Mouse (Mus musculus): ENCODE measurements at regions not wholly inside any gene's neighbourhood (a gene's known extent, or its start where the extent isn't known, plus 50 kb on each side); places are given as distances from the start of the nearest gene placed in this dataset.

DNA sequence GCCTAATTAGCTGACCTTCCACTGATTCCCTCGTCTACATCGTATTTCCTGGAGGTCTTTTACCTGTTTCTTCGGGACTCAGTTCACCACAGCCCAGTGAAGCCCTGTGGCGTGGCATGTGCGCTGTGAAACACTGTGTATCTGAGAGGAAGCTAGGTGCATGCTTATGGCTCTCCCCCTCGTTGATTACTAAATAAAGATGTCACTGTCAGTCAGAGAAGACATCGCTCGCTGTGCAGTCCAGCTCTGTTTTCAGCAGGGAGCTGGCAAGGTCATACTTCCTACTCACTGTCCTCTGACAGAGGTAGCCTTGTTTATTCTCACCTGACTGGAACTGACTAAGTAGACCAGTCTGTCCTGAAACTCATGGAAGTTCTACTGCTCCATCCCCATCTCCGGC, 68.7 kb upstream of the Adrb1 start:
- WGBS, result 67% methylated on average over 9 of the region's 9 CpGs
- H3K27me3 ChIP-seq (ENCODE audit: control insufficient read depth, insufficient read depth, low read length), result no peaks in the 10 kb centered on the region
- DNase-seq (ENCODE audit: low spot score) (no peak), ATAC-seq (ENCODE audit: low FRiP score) (no peak)
- H3K27ac ChIP-seq, result no peak overlapping the region
- H3K9me3 ChIP-seq (ENCODE audit: control insufficient read depth, low read length), result no peaks in the 10 kb centered on the region
- no peak overlapping the region for H3K4me3 ChIP-seq (replicated peaks; ENCODE audit: low read length)
- H3K4me1 ChIP-seq (replicated peaks; ENCODE audit: control insufficient read depth, insufficient read depth, low read length), result peaks cover 8% of the 10 kb centered on the region
- no peak overlapping the region for H3K9ac ChIP-seq
- no peak overlapping the region for H3K4me2 ChIP-seq (replicated peaks)
- no peaks in the 10 kb centered on the region for H3K36me3 ChIP-seq (replicated peaks; ENCODE audit: control insufficient read depth, insufficient read depth)

DNA sequence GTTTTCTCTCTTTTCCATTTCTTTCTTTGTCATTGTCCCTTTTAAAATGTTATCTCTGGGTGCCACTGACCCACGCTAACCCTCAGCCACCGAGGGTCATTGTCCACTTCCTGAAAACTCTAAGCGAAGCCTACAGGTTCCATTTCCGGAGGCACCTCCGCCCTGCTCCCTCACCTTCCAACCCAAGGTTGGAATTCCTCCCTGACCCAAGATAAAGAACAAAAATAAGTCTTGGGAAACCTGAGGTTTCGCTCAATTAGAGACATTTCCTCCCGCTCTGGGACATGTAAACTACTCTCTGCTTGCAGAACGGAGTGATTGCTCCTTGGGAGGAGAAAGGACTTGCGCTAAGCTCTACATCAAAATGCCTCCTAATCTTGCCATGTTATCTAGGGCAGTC, 66.7 kb upstream of the Adrb1 start:
- peaks cover 8% of the 10 kb centered on the region for H3K4me1 ChIP-seq (replicated peaks; ENCODE audit: control insufficient read depth, insufficient read depth, low read length)
- no peaks in the 10 kb centered on the region for H3K27me3 ChIP-seq (ENCODE audit: control insufficient read depth, insufficient read depth, low read length)
- H3K4me2 ChIP-seq (replicated peaks), result no peak overlapping the region
- H3K9me3 ChIP-seq (ENCODE audit: control insufficient read depth, low read length), result no peaks in the 10 kb centered on the region
- H3K4me3 ChIP-seq (replicated peaks; ENCODE audit: low read length), result no peak overlapping the region
- H3K27ac ChIP-seq, result no peak overlapping the region
- ATAC-seq (ENCODE audit: low FRiP score) (no peak), DNase-seq (ENCODE audit: low spot score) (no peak)
- 87% methylated on average over 9 of the region's 9 CpGs for WGBS
- no peak overlapping the region for H3K9ac ChIP-seq
- no peaks in the 10 kb centered on the region for H3K36me3 ChIP-seq (replicated peaks; ENCODE audit: control insufficient read depth, insufficient read depth)

DNA sequence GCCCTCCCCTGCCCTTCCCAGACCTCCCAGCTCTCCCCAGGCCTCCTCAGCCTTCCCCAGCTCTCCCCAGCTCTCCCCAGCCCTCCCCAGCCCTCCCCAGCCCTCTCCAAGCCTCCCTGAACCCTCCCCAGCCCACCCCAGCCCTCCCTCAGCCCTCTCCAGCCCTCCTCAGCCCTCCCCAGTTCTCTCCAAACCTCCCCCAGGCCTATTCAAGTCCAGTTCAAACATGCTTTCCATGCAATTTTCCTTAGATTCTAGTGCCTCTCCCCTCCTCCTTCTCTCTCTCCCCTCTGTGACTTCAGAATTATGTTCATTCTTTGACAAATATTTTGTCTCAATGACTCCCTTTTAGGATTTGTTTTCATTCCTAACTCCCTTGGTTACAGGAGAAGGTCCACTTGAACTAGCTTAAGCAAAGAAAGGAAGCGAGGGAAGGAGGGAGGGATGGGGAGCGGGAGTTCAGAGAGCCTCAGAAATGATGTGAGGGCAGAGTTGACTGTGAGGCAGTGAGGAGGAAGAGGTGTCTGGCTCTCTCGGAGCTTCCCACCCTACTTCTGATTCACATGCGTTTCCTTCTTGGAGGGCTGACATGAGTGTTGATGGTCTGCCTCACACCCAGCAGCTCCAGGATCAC, 61.3 kb upstream of the Adrb1 start:
- Histone ChIP-seq H3K4me1 (replicated peaks; ENCODE audit: control insufficient read depth, insufficient read depth, low read length) (no peaks in the 10 kb centered on the region; the same call in 1 of the 2 replicates), H3K9ac (no peak overlapping the region), H3K27ac (no peak overlapping the region), H3K4me3 (replicated peaks; ENCODE audit: low read length) (no peak overlapping the region), H3K36me3 (replicated peaks; ENCODE audit: control insufficient read depth, insufficient read depth) (no peaks in the 10 kb centered on the region), H3K9me3 (ENCODE audit: control insufficient read depth, low read length) (no peaks in the 10 kb centered on the region), H3K4me2 (replicated peaks) (no peak overlapping the region), H3K27me3 (ENCODE audit: control insufficient read depth, insufficient read depth, low read length) (no peaks in the 10 kb centered on the region)
- ATAC-seq (ENCODE audit: low FRiP score) (no peak), DNase-seq (ENCODE audit: low spot score) (no peak)
- WGBS, result 79% methylated on average over 4 of the region's 4 CpGs

DNA sequence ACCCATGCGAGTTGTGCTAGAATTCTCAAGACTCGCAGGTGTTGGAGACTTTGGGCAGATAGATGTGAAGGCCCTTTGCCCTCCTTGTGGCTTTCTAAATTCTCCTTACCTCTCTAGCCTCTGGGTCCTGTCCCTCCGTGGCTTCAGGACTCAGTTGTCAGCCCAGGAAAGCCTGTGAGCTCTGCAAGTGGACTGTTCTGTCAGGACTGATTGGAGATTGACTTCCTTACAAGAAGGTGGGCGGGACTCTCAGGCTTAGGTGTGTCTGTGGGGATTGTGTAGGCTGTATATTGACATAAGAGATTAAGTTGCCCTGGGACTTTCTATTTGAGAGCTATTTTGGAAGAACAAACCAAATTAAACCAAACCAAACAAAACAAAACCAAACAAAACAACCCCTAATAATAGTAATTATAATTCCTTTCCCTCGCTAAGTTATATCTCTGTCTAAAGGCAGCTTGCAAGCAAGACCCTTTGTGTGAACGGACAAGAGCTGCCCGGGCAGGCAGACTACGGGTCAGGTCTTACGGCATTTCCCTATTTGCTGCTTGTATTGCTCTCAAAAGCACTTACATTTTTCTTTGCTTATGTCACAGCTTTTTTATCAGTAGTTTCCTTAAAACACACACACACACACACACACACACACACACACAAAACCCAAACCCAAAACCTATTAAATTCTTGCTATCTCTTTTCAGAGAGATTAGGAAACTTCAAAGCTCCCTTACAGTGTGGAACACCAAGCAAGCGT, 58.3 kb upstream of the Adrb1 start:
- no peak for ATAC-seq (ENCODE audit: low FRiP score)

DNA sequence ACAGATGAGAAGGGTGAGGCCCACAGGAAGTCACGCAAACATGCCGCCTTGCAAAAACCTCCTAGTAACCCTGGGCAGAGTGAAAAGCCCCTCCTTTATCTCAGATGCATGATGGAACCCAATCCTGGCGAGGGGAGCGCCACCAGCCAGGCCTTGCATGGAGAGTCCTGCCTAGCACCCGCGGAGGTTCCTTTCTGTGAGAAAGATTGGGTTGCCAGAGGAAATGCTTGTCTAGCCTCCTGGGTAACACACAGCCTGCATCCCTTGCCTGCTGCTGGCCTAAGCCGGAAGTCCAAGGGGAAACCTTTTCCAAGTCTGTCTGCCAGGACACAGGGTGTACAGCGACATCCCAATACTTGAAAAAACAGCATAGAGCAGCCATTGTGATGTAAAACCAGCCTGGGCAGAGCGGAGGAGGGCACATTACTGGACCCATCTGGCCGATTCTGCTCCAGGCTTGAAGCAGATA, 57.7 kb upstream of the Adrb1 start:
- no peaks in the 10 kb centered on the region for H3K36me3 ChIP-seq (replicated peaks; ENCODE audit: control insufficient read depth, insufficient read depth)
- 50% methylated on average over 10 of the region's 10 CpGs for WGBS
- H3K4me2 ChIP-seq (replicated peaks), result no peak overlapping the region

More for the DNA sequence above, 58.3 kb upstream of the Adrb1 start:
- 0 out of 2 replicates have a peak overlapping the region, but pooled peaks have one; percentile 38 for H3K27ac ChIP-seq
- H3K9me3 ChIP-seq (ENCODE audit: control insufficient read depth, low read length), result no peaks in the 10 kb centered on the region
- H3K4me2 ChIP-seq (replicated peaks), result no peak overlapping the region
- 84% methylated on average over 10 of the region's 10 CpGs for WGBS
- H3K9ac ChIP-seq, result no peak overlapping the region
- H3K36me3 ChIP-seq (replicated peaks; ENCODE audit: control insufficient read depth, insufficient read depth), result no peaks in the 10 kb centered on the region
- H3K27me3 ChIP-seq (ENCODE audit: control insufficient read depth, insufficient read depth, low read length), result no peaks in the 10 kb centered on the region
- DNase-seq (ENCODE audit: low spot score), result no peak
- no peak overlapping the region for H3K4me3 ChIP-seq (replicated peaks; ENCODE audit: low read length)
- no peaks in the 10 kb centered on the region; the same call in 1 of the 2 replicates for H3K4me1 ChIP-seq (replicated peaks; ENCODE audit: control insufficient read depth, insufficient read depth, low read length)

DNA sequence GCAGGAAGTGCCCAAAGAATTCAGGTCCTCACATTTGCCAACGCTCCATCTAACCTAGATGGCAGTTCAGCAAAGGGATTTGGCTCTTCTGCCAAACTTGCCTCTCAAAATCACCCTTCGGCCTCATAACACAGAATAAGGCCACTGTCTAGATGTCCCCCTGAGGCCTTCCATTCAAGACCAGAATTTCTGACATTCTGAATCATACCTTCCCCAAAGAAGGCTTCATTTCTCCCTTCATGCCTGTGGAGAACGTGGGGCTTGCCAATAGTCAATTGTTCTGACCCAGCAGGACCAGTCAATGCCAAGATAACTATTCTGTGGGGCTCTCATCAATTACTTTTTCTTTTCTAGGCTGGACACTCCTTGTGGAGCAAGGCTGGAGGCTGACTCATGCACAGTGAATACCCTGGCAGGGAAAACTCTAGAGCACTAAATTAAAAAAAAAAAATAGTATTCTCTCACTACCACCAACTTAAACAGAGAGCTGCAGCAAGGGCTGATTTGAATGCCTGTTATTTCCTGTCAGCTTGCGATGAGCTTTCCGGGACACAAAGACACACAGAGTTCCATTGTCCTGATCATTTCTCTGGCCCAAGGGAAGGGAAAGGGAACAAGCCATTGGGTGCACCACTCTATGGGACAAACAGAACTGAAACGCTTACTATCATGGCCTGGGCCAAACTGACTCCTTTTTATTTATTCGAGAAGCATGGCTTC, 56.9 kb upstream of the Adrb1 start:
- ATAC-seq (ENCODE audit: low FRiP score), result no peak
- DNase-seq (ENCODE audit: low spot score), result no peak

More for the DNA sequence above, 57.7 kb upstream of the Adrb1 start:
- H3K9me3 ChIP-seq (ENCODE audit: control insufficient read depth, low read length), result no peaks in the 10 kb centered on the region
- no peak overlapping the region for H3K4me3 ChIP-seq (replicated peaks; ENCODE audit: low read length)
- H3K27ac ChIP-seq, result 0 out of 2 replicates have a peak overlapping the region, but pooled peaks have one; percentile 38
- H3K4me1 ChIP-seq (replicated peaks; ENCODE audit: control insufficient read depth, insufficient read depth, low read length), result no peaks in the 10 kb centered on the region; the same call in 1 of the 2 replicates
- no peaks in the 10 kb centered on the region for H3K27me3 ChIP-seq (ENCODE audit: control insufficient read depth, insufficient read depth, low read length)
- DNase-seq (ENCODE audit: low spot score) (no peak), ATAC-seq (ENCODE audit: low FRiP score) (peak; percentile 74; the same call in 1 of the 2 replicates)
- no peak overlapping the region for H3K9ac ChIP-seq

DNA sequence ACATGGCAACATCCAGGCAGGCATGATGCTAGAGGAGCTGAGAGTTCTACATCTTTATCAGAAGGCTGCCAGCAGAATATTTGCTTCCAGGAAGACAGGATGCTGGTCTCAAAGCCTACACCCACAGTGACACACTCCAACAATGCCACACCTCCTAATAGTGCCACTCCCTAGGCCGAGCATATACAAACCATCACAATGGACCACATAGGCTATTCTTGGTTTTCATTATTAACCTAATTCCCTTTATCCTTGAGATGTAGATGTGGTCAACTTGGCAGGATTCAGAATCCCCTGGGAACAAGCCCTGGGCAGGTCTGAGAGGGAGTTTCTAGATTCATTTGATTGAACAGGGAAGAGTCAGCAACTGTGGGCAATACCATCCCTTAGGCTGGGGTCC, 56.0 kb upstream of the Adrb1 start:
- Histone ChIP-seq H3K4me3 (replicated peaks; ENCODE audit: low read length) (no peak overlapping the region), H3K36me3 (replicated peaks; ENCODE audit: control insufficient read depth, insufficient read depth) (no peaks in the 10 kb centered on the region), H3K9me3 (ENCODE audit: control insufficient read depth, low read length) (no peaks in the 10 kb centered on the region), H3K27ac (no peak overlapping the region), H3K27me3 (ENCODE audit: control insufficient read depth, insufficient read depth, low read length) (no peaks in the 10 kb centered on the region), H3K9ac (no peak overlapping the region), H3K4me1 (replicated peaks; ENCODE audit: control insufficient read depth, insufficient read depth, low read length) (no peaks in the 10 kb centered on the region; the same call in 1 of the 2 replicates), H3K4me2 (replicated peaks) (no peak overlapping the region)
- no peak for ATAC-seq (ENCODE audit: low FRiP score)
- 85% methylated on average over 1 of the region's 1 CpGs for whole genome bisulfite sequencing
- DNase-seq (ENCODE audit: low spot score), result no peak

More for the DNA sequence above, 56.9 kb upstream of the Adrb1 start:
- Histone ChIP-seq H3K4me3 (replicated peaks; ENCODE audit: low read length) (no peak overlapping the region), H3K9ac (no peak overlapping the region), H3K27ac (no peak overlapping the region), H3K4me2 (replicated peaks) (no peak overlapping the region), H3K27me3 (ENCODE audit: control insufficient read depth, insufficient read depth, low read length) (no peaks in the 10 kb centered on the region), H3K9me3 (ENCODE audit: control insufficient read depth, low read length) (no peaks in the 10 kb centered on the region), H3K4me1 (replicated peaks; ENCODE audit: control insufficient read depth, insufficient read depth, low read length) (no peaks in the 10 kb centered on the region; the same call in 1 of the 2 replicates), H3K36me3 (replicated peaks; ENCODE audit: control insufficient read depth, insufficient read depth) (no peaks in the 10 kb centered on the region)
- 67% methylated on average over 7 of the region's 7 CpGs for WGBS

DNA sequence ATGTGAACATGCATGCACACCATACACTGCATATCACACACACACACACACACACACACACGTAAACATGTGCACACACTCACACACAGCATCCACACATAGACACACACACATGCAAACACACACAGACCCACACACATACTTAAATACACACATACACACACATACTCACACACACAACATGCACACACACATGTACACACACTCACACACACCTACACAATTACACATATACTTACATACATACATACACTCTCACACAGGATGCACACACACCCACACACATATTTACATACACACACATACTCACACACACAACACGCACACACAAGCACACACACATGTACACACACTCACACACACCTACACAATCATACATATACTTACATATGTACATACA, 54.1 kb upstream of the Adrb1 start:
- H3K36me3 ChIP-seq (replicated peaks; ENCODE audit: control insufficient read depth, insufficient read depth), result no peaks in the 10 kb centered on the region
- H3K27me3 ChIP-seq (ENCODE audit: control insufficient read depth, insufficient read depth, low read length), result no peaks in the 10 kb centered on the region
- no peak overlapping the region for H3K4me3 ChIP-seq (replicated peaks; ENCODE audit: low read length)
- H3K9me3 ChIP-seq (ENCODE audit: control insufficient read depth, low read length), result no peaks in the 10 kb centered on the region
- 89% methylated on average over 2 of the region's 2 CpGs for WGBS
- no peaks in the 10 kb centered on the region; the same call in 1 of the 2 replicates for H3K4me1 ChIP-seq (replicated peaks; ENCODE audit: control insufficient read depth, insufficient read depth, low read length)
- no peak overlapping the region for H3K27ac ChIP-seq
- DNase-seq (ENCODE audit: low spot score) (no peak), ATAC-seq (ENCODE audit: low FRiP score) (no peak)
- H3K4me2 ChIP-seq (replicated peaks), result no peak overlapping the region
- no peak overlapping the region for H3K9ac ChIP-seq

DNA sequence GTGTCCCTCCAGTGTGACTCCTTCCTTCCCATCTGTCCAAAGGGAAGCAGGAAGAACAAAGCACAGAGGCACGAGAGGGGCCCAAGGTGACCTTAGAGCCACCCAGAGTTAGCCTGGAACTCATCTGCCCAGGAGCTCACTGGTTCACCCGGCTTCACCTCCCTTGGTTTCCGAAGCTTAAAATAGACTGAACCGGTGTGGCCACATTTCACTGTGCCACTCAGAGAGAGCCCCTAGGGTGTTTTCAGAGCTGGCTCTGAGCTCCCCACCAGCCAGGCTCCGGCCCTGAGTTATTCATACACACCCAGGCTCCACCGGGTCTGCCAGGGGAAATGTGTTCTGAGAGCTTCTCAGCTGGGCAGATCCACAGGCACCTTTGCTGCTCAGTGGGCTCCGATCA, 53.0 kb upstream of the Adrb1 start:
- no peaks in the 10 kb centered on the region; the same call in 1 of the 2 replicates for H3K4me1 ChIP-seq (replicated peaks; ENCODE audit: control insufficient read depth, insufficient read depth, low read length)
- no peak overlapping the region for H3K9ac ChIP-seq

More for the DNA sequence above, 53.0 kb upstream of the Adrb1 start:
- DNase-seq (ENCODE audit: low spot score) (no peak), ATAC-seq (ENCODE audit: low FRiP score) (no peak)
- no peak overlapping the region for H3K4me3 ChIP-seq (replicated peaks; ENCODE audit: low read length)
- no peak overlapping the region for H3K27ac ChIP-seq
- WGBS, result 66% methylated on average over 7 of the region's 7 CpGs
- no peaks in the 10 kb centered on the region for H3K27me3 ChIP-seq (ENCODE audit: control insufficient read depth, insufficient read depth, low read length)
- no peaks in the 10 kb centered on the region for H3K9me3 ChIP-seq (ENCODE audit: control insufficient read depth, low read length)
- H3K4me2 ChIP-seq (replicated peaks), result no peak overlapping the region
- H3K36me3 ChIP-seq (replicated peaks; ENCODE audit: control insufficient read depth, insufficient read depth), result no peaks in the 10 kb centered on the region

All from hindbrain, embryonic 14.5 days (tissue).